Mouse (Mus musculus): ENCODE results near the gene Zfp991.
"Not testable (repeated sequence)": the region's sequence is repeated elsewhere in the genome, so short reads cannot be mapped to it uniquely, and the experiment has no call there.

The Zfp991 gene

GRCm38 (mm10) chr4:147131837-147132459 lies at the start of gene Zfp991:
Zfp991 (plus strand) TSS chr4:147132038.
- DNase-seq (ENCODE audit: low read depth), result not testable (repeated sequence)

GRCm38 (mm10) chr4:147095641-147096040 lies 36.2 kb upstream of the Zfp991 start:
- DNase-seq (ENCODE audit: low read depth), result not testable (repeated sequence)

- not testable (repeated sequence) for DNase-seq (ENCODE audit: low read depth)
Measured at GRCm38 (mm10) chr4:147101666-147102626, 29.9 kb upstream of the Zfp991 start.

DNA sequence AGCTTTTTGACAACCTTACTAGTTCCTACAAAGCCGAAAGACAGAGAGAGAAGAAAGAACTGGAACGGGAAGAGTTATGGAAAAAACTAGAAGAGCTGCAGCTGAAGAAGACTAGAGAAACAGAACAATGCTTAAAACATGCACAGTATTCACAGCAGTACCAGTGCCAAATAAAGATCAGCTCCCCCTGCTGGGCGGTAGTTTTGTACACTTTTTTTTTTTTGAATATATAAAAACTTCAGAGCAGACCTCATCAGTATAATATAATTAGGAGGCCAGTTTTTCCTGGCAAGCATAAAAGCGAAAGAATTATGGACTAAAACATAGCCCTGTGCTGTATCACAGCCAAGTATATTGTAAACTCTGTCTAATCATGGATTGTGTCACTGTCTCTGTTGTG lies 28.0 kb upstream of the Zfp991 start:
- DNase-seq (ENCODE audit: low read depth), result not testable (repeated sequence)

DNA sequence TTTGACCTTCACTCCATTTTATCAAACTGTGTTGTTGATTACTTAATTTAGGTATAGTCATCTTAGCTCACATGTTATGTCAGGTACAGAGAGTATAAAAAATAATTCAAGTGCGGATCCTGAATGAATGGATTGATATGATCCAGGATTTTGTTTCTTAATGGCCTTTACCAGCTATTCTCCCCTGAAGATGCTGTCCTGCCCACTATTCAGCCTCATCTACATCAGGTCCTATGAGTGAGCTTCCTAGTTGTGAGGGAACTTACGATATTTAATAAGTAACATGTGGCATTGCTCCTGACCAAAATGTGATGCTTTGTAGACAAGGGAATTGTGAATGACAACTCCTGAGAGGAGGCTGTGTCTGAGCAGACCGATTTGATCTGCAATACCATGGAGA lies 14.0 kb upstream of the Zfp991 start:
- not testable (repeated sequence) for DNase-seq (ENCODE audit: low read depth)

DNA sequence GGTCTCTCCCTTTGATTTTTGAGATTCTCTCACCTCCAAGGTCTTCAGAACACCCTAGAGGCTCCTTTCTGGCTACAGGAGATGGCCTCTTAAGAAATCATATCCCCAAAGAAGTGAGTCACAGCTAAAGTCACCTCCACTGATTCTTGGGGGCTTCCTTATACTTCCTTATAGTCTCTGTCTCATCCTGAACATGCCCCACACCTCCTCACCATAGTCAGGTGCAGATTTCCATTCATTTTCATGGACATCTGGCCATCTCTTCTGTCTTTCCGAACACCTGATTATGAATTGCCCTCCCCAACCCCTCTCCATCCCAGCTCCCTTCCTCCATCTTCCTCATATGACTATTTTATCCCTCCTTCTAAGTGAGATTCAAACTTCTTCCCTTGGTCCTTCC lies 9.6 kb upstream of the Zfp991 start:
- DNase-seq (ENCODE audit: low read depth), result not testable (repeated sequence)

- DNase-seq (ENCODE audit: low read depth), result not testable (repeated sequence)
Measured at GRCm38 (mm10) chr4:147123797-147124196, 8.0 kb upstream of the Zfp991 start.

- DNase-seq (ENCODE audit: low read depth), result not testable (repeated sequence)
Measured at GRCm38 (mm10) chr4:147124400-147125306, 7.2 kb upstream of the Zfp991 start.

GRCm38 (mm10) chr4:147125326-147125725 lies 6.5 kb upstream of the Zfp991 start:
- DNase-seq (ENCODE audit: low read depth), result not testable (repeated sequence)

- DNase-seq (ENCODE audit: low read depth), result not testable (repeated sequence)
Measured at GRCm38 (mm10) chr4:147125870-147126269, 6.0 kb upstream of the Zfp991 start.

DNA sequence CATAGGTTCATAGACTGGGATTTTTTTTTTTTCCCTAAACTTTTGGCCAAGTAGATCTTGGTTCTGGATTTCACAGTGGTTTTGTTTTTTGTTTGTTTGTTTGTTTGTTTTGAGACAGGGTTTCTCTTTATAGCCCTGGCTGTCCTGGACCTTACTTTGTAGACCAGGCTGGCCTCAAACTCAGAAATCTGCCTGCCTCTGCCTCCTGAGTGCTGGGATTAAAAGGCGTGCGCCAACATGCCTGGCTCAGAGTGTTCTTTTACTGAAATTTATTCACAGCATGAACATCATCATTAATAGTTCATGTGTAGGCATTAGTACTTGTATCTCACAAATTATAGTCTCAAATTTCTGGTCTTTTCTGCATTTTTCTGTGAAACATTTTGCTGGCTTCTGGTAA lies 5.4 kb upstream of the Zfp991 start:
- not testable (repeated sequence) for DNase-seq (ENCODE audit: low read depth)

DNA sequence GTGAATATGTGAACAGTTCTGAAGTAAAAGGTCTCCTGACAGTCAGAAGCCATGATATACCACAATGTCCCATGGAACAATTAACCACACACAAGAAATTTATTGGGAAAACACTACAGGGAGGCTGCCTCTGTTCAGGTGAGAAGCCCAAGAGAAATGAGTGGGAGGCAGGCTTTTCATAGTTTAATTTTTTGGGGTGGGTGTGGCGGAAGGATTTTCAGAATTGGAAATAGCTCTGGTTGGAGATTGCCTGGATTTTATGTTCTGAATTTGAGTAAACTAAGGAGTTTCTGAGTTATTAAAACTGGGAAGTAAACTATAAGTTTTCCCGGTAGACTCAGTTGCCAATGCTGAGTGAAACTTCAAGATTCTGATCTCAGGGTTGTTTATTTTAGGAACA lies 4.7 kb upstream of the Zfp991 start:
- not testable (repeated sequence) for DNase-seq (ENCODE audit: low read depth)

GRCm38 (mm10) chr4:147128152-147128551 lies 3.7 kb upstream of the Zfp991 start:
- DNase-seq (ENCODE audit: low read depth), result not testable (repeated sequence)

DNA sequence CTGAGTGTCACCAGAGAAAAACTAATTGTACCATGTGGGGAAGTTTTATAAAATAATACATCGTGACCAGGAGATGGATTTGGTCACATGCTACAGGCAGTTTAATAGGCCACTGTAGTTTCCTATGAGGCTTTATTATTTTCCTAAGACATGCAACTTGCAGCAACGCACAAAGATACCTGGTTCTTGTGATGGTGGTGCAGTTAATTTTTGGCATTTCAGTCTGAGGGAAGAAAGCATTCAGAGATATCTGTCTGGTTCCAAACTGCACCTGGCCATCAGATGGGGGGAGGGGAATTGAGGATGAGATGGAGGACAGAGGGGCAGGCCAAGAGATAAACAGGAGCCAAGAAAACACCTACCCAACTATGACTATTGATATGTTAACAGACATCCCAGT lies 1.8 kb downstream of the Zfp991 start:
- not testable (repeated sequence) for DNase-seq (ENCODE audit: low read depth)

DNA sequence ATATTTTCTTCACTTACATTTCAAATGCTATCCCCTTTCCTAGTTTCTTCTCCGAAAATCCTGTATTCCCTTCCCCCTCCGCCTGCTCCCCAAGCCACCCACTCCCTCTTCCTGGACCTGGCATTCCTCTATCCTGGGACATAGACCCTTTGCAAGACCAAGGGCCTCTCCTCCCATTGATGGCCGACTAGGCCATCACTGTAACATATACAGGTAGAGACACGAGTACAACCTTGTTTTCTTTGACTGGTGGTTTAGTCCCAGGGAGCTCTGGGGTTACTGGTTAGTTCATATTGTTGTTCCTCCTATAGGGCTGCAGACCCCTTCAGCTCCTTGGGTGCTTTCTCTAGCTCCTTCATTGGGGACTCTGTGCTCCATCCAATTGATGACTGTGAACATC lies 9.9 kb downstream of the Zfp991 start:
- not testable (repeated sequence) for DNase-seq (ENCODE audit: low read depth)

DNA sequence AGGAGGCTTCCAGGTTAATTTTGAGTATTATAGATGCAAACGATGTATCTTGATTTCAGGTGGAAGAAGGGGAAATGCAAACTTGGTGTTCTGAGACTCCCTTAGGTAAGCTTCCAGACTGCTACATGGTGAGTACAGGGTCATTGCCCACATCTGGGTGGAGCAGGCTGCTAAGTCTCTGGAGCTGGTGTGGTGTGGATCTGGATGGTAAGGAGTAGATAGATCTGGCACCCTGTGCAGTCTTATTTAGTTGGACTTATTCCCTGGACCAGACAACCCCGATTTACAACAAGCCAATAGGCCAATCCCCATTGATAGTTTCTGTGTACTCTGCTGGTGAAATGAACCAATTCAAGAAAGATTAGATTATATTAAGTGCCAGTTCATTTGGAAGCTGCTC lies 33.4 kb downstream of the Zfp991 start:
- not testable (repeated sequence) for DNase-seq (ENCODE audit: low read depth)

DNA sequence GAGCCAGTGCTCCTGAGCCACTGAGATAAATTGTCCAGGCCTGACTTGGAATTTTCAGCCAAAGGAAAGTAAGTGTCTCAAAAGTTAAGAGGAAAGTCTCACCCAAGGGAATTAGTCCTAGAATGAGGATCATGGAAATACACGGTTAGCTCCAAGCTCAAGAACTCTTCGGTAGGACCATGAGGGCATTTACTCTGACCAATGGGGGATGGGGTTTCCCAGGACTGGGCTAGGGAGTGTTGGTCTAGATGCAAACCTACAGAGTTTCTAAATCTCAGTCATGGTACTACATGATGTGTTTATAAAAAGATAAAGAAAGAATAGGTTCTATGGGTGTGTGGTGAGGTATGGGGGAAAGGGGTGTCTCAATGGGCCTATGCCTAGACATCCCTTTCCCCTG lies 38.7 kb downstream of the Zfp991 start:
- not testable (repeated sequence) for DNase-seq (ENCODE audit: low read depth)

DNA sequence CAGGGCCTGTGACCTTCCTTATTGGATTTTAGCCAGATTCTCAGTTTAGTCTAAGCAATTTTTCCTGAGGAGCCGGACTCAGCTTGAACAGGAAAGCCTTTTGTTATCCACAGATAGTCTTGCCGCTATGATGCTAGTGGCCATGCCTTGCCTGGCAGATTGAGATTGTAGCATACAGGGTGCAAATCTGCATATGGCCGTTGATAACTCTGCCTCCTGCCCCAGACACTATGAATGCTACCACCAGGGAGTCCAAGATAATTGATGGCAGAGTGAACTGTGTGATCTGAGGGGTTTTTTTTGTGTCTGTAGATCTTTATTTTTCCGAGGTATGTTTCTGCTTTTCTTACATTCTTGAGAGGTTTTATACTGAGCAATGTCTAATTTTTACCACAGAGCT lies 39.7 kb downstream of the Zfp991 start:
- not testable (repeated sequence) for DNase-seq (ENCODE audit: low read depth)

- not testable (repeated sequence) for DNase-seq (ENCODE audit: low read depth)
Measured at GRCm38 (mm10) chr4:147176279-147176880, 44.5 kb downstream of the Zfp991 start.

DNA sequence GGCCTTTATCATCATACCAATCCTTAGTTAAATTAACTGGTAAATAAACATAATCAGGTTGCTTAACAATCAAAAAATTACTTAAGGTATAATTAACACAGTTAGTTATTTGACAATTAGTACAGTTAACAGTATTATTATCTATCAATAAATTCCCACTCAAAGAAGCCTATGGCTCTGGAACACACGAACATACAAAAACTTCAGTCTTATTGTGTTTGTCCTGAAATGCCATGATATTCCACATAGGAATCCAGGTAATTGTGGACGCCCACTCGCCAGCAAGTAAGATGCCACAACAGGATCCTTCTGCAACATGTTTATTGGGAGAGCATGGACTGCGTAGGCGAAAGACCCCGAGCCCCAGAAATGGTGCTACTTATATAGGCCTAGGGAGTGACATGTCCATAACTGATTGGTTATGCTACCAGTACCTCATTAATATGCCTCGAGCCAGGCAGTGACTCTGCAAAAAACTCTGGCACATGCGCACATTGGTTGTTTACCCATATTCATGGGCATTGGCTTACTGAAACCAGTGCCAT lies 49.4 kb downstream of the Zfp991 start:
- not testable (repeated sequence) for DNase-seq (ENCODE audit: low read depth)

Measured in induced T-regulatory cell, adult 2 months (primary cell).